Mouse (Mus musculus) kidney, postnatal 25 days (tissue): ENCODE results near the gene Adam15.

Experiments used
- DNase-seq, 2 experiments: peaks; one replicate each; pipeline ENCODE4 v3.0.0; 2021; ENCODE audit warnings: mixed read lengths in 2 of 2

Gene Adam15

GRCm38 (mm10) chr3:89348911-89349868 lies 606 bp downstream of the Adam15 start:
- DNase-seq, result peak; percentile 61 to 88

GRCm38 (mm10) chr3:89347916-89348315 lies 1.9 kb downstream of the Adam15 start:
- peak; percentile 48 to 79 for DNase-seq

GRCm38 (mm10) chr3:89346815-89347540 lies 2.8 kb downstream of the Adam15 start:
- DNase-seq, result no peak

GRCm38 (mm10) chr3:89343279-89343678 lies 6.5 kb downstream of the Adam15 start:
- peak in 1 of 2 experiments; percentile 71 for DNase-seq

GRCm38 (mm10) chr3:89341794-89342193 lies 8.0 kb downstream of the Adam15 start:
- DNase-seq, result no peak

- peak; percentile 78 to 79 for DNase-seq
Observed at GRCm38 (mm10) chr3:89340465-89340864, 9.3 kb downstream of the Adam15 start.

GRCm38 (mm10) chr3:89339416-89339815 lies 10.4 kb downstream of the Adam15 start:
- peak; percentile 75 to 84 for DNase-seq

- DNase-seq, result peak; percentile 52 to 82
Observed at GRCm38 (mm10) chr3:89337721-89338578, 11.8 kb downstream of the Adam15 start, which contains the start of gene Efna4. Efna4 (minus strand) TSS chr3:89338028.

GRCm38 (mm10) chr3:89337062-89337720 lies 12.6 kb downstream of the Adam15 start:
- no peak for DNase-seq

GRCm38 (mm10) chr3:89336529-89336928 lies 13.3 kb downstream of the Adam15 start:
- DNase-seq, result no peak

- no peak for DNase-seq
Observed at GRCm38 (mm10) chr3:89333053-89333452, 16.7 kb downstream of the Adam15 start.

- no peak for DNase-seq
Observed at GRCm38 (mm10) chr3:89332476-89332875, 17.3 kb downstream of the Adam15 start.

GRCm38 (mm10) chr3:89332013-89332412 lies 17.8 kb downstream of the Adam15 start:
- DNase-seq, result no peak

GRCm38 (mm10) chr3:89331561-89331960 lies 18.2 kb downstream of the Adam15 start:
- DNase-seq, result no peak

GRCm38 (mm10) chr3:89330948-89331347 lies 18.8 kb downstream of the Adam15 start:
- no peak for DNase-seq

- no peak for DNase-seq
Observed at GRCm38 (mm10) chr3:89330346-89330745, 19.4 kb downstream of the Adam15 start.

GRCm38 (mm10) chr3:89328623-89329022 lies 21.2 kb downstream of the Adam15 start:
- peak in 1 of 2 experiments; percentile 46 for DNase-seq

GRCm38 (mm10) chr3:89327371-89327870 lies 22.4 kb downstream of the Adam15 start:
- DNase-seq, result peak in 1 of 2 experiments; percentile 50

GRCm38 (mm10) chr3:89325882-89326281 lies 23.9 kb downstream of the Adam15 start:
- DNase-seq, result no peak

- peak; percentile 61 to 78 for DNase-seq
Observed at GRCm38 (mm10) chr3:89322514-89323165, 27.2 kb downstream of the Adam15 start, which contains the start of gene Efna3. Efna3 (minus strand) TSS chr3:89322965.

GRCm38 (mm10) chr3:89322131-89322500 lies 27.7 kb downstream of the Adam15 start:
- DNase-seq, result no peak
